Mouse (Mus musculus) ES-Bruce4 (cell line): Measurements from ENCODE around the gene Klrb1f.
"Not testable (repeated sequence)": the region's sequence is repeated elsewhere in the genome, so short reads cannot be mapped to it uniquely, and the experiment has no call there.

ENCODE experiments used
- CTCF ChIP-seq: IDR thresholded peaks from one replicate; pipeline ENCODE4 v1.8.1; 2011; ENCODE audit warnings: low read depth, low read length
- EP300 ChIP-seq: IDR thresholded peaks from 2 replicates; pipeline ENCODE4 v1.6.1; 2011; ENCODE audit warnings: low read depth, low read length; ENCODE audit not compliant: insufficient read depth
- POLR2A ChIP-seq: IDR thresholded peaks from one replicate; pipeline ENCODE4 v1.8.1; 2011; ENCODE audit warnings: low read length; ENCODE audit not compliant: insufficient read depth

GRCm38 (mm10) chr6:129088596-129088995 is 42.9 kb downstream of the Klrb1f start:
- not testable (repeated sequence) for TF ChIP-seq POLR2A, EP300, CTCF
